ENCODE assay signal across 8 mouse cellular contexts in genomic region chr11:72607469-72608070, GRCm38 (mm10). TPM values are rescaled to one million over a fixed set of nuclear protein-coding genes. Genes with fewer than 3 reads are reported as not detected.
DNase-seq lines count a peak whose midpoint lies in the region; ATAC-seq and TF ChIP-seq lines count a peak whose summit lies in the region.

No protein-coding gene starts in this region.

- no peak for DNase-seq in cerebellum, adult 9-10 months
- DNase-seq in embryo, embryonic 11 days = peak; percentile 89
- DNase-seq in liver, adult 2 months (ENCODE audit: extremely low read depth, low read depth, low spot score) = peak; percentile 51

- TF ChIP-seq CTCF in liver, adult 2 months (IDR thresholded peaks at IDR 0.05; ENCODE audit: low read depth, low read length) = no peak

- H3K9ac ChIP-seq in intestine, embryonic 16.5 days (ENCODE audit: low read depth, low read length) = peak overlapping the region; percentile 97
- peak overlapping the region; percentile 98 for H3K9ac ChIP-seq in liver, adult 2 months (ENCODE audit: low read depth, low read length)
- H3K9ac ChIP-seq in midbrain, embryonic 16.5 days (ENCODE audit: low read depth, low read length) = peak overlapping the region; percentile 94
- peak overlapping the region; percentile 98 for H3K9ac ChIP-seq in stomach, embryonic 15.5 days

- peaks cover 6% of the 10 kb centered on the region for H3K4me1 ChIP-seq in intestine, embryonic 16.5 days (ENCODE audit: control insufficient read depth, insufficient read depth, low read length)
- peaks cover 6% of the 10 kb centered on the region for H3K4me1 ChIP-seq in liver, adult 2 months (ENCODE audit: control insufficient read depth, insufficient read depth, low read length)
- peaks cover 18% of the 10 kb centered on the region for H3K4me1 ChIP-seq in midbrain, embryonic 16.5 days (ENCODE audit: control insufficient read depth, insufficient read depth, low read length)
- H3K4me1 ChIP-seq in stomach, embryonic 15.5 days = peaks cover 3% of the 10 kb centered on the region; the same call in 1 of the 2 replicates

- peak; percentile 33; the same call in 1 of the 2 replicates for ATAC-seq in cerebellum, adult (ENCODE audit: insufficient number of reproducible peaks, low FRiP score, low TSS enrichment)
- peak; percentile 57 for ATAC-seq in granulocyte monocyte progenitor cell, adult 5-6 weeks (replicated peaks; ENCODE audit: poor library complexity, severe bottlenecking)
- ATAC-seq in intestine, embryonic 16.5 days = peak; percentile 75
- peak; percentile 68 for ATAC-seq in midbrain, embryonic 16.5 days
- ATAC-seq in stomach, embryonic 15.5 days (ENCODE audit: insufficient read depth, low FRiP score, low read depth) = peak; percentile 72

- peaks cover 7% of the 10 kb centered on the region; the same call in 1 of the 2 replicates for H3K79me2 ChIP-seq in liver, adult 2 months (ENCODE audit: control insufficient read depth, insufficient read depth, low read length)

- peak; percentile 51; the same call in 1 of the 2 replicates for TF ChIP-seq POLR2A in liver, adult 2 months (IDR thresholded peaks at IDR 0.05; ENCODE audit: extremely low read depth, insufficient read depth, low read length)

- no peaks in the 10 kb centered on the region for H3K9me3 ChIP-seq in intestine, embryonic 16.5 days (ENCODE audit: control insufficient read depth, low read length)
- H3K9me3 ChIP-seq in midbrain, embryonic 16.5 days (replicated peaks; ENCODE audit: control insufficient read depth, low read length, poor library complexity, severe bottlenecking) = no peaks in the 10 kb centered on the region
- H3K9me3 ChIP-seq in stomach, embryonic 15.5 days = no peaks in the 10 kb centered on the region

- peak overlapping the region; percentile 99 for H3K27ac ChIP-seq in intestine, embryonic 16.5 days (ENCODE audit: low read length)
- peak overlapping the region; percentile 97 for H3K27ac ChIP-seq in liver, adult 2 months (replicated peaks; ENCODE audit: insufficient read depth, low read depth, low read length)
- peak overlapping the region; percentile 95 for H3K27ac ChIP-seq in midbrain, embryonic 16.5 days (ENCODE audit: low read length)
- H3K27ac ChIP-seq in stomach, embryonic 15.5 days = peak overlapping the region; percentile 99

- peak overlapping the region; percentile 75 for H3K4me2 ChIP-seq in intestine, embryonic 16.5 days (ENCODE audit: low read depth, low read length)
- peak overlapping the region; percentile 70 for H3K4me2 ChIP-seq in midbrain, embryonic 16.5 days (ENCODE audit: low read length)
- peak overlapping the region; percentile 56 for H3K4me2 ChIP-seq in stomach, embryonic 15.5 days

- under 1% methylated on average over 65 of the region's 79 CpGs for WGBS in intestine, embryonic 16.5 days
- WGBS in liver, adult 2 months = under 1% methylated on average over 77 of the region's 79 CpGs
- under 1% methylated on average over 67 of the region's 79 CpGs for WGBS in midbrain, embryonic 16.5 days
- WGBS in stomach, embryonic 15.5 days = under 1% methylated on average over 59 of the region's 79 CpGs

- H3K4me3 ChIP-seq in intestine, embryonic 16.5 days (ENCODE audit: low read length) = peak overlapping the region; percentile 99
- peak overlapping the region; percentile 93 for H3K4me3 ChIP-seq in liver, adult 2 months (ENCODE audit: insufficient read depth, low read depth, low read length)
- H3K4me3 ChIP-seq in midbrain, embryonic 16.5 days (ENCODE audit: low read depth, low read length) = peak overlapping the region; percentile 83
- H3K4me3 ChIP-seq in stomach, embryonic 15.5 days (replicated peaks) = peak overlapping the region; percentile 95

- no peaks in the 10 kb centered on the region for H3K27me3 ChIP-seq in intestine, embryonic 16.5 days (replicated peaks; ENCODE audit: control insufficient read depth, insufficient read depth, low read length)
- no peaks in the 10 kb centered on the region for H3K27me3 ChIP-seq in liver, adult 2 months (ENCODE audit: control insufficient read depth, insufficient read depth, low read length)
- no peaks in the 10 kb centered on the region for H3K27me3 ChIP-seq in midbrain, embryonic 16.5 days (ENCODE audit: control insufficient read depth, insufficient read depth, low read depth, low read length)
- no peaks in the 10 kb centered on the region for H3K27me3 ChIP-seq in stomach, embryonic 15.5 days (replicated peaks)

- H3K36me3 ChIP-seq in intestine, embryonic 16.5 days (ENCODE audit: control insufficient read depth, insufficient read depth, low read length) = no peaks in the 10 kb centered on the region
- no peaks in the 10 kb centered on the region for H3K36me3 ChIP-seq in liver, adult 2 months (ENCODE audit: control insufficient read depth, insufficient read depth, low read length)
- no peaks in the 10 kb centered on the region for H3K36me3 ChIP-seq in midbrain, embryonic 16.5 days (ENCODE audit: control insufficient read depth, insufficient read depth, low read length)
- no peaks in the 10 kb centered on the region for H3K36me3 ChIP-seq in stomach, embryonic 15.5 days

RNA-seq across cellular contexts. Expression of gene Ube2g1, which starts 0.5 kb away (rescaled TPM):
- total RNA-seq in granulocyte monocyte progenitor cell, adult 5-6 weeks (2014; fragmentation: Nextera tagmentation) = 30.1 and 39.5 TPM in 2 replicates
- 32.3 and 37.7 TPM in 2 replicates for total RNA-seq in granulocyte monocyte progenitor cell, adult 5-6 weeks (2017)
- polyA plus RNA-seq in intestine, embryonic 16.5 days (2015; fragmentation: Nextera tagmentation; extraction: Ambion mirVana) = 49.1 and 50.0 TPM in 2 replicates
- total RNA-seq in liver, adult 2 months (2014; rRNA removed) = 22.4 and 26.6 TPM in 2 replicates
- 8.2 and 9.3 TPM in 2 replicates for polyA plus RNA-seq in liver, adult 2 months (2012; rRNA removed)
- 78.6 and 91.2 TPM in 2 replicates for polyA plus RNA-seq in midbrain, embryonic 16.5 days (2015; fragmentation: Nextera tagmentation; extraction: Ambion mirVana)
- polyA plus RNA-seq in stomach, embryonic 15.5 days (2015; fragmentation: Nextera tagmentation; extraction: Ambion mirVana) = 56.1 and 64.2 TPM in 2 replicates

RNA-seq across cellular contexts. Expression of gene Spns3, which starts 57.3 kb away (rescaled TPM):
- 32.1 and 46.2 TPM in 2 replicates for total RNA-seq in granulocyte monocyte progenitor cell, adult 5-6 weeks (2014; fragmentation: Nextera tagmentation)
- 21.8 and 23.0 TPM in 2 replicates for total RNA-seq in granulocyte monocyte progenitor cell, adult 5-6 weeks (2017)
- polyA plus RNA-seq in intestine, embryonic 16.5 days (2015; fragmentation: Nextera tagmentation; extraction: Ambion mirVana) = 3.2 and 5.7 TPM in 2 replicates
- under 0.01 and 0.13 TPM in 2 replicates for total RNA-seq in liver, adult 2 months (2014; rRNA removed)
- 0.06 and 0.25 TPM in 2 replicates for polyA plus RNA-seq in liver, adult 2 months (2012; rRNA removed)
- 0.17 TPM in 1 of 2 replicates, not detected in the other for polyA plus RNA-seq in midbrain, embryonic 16.5 days (2015; fragmentation: Nextera tagmentation; extraction: Ambion mirVana)
- 0.61 and 0.98 TPM in 2 replicates for polyA plus RNA-seq in stomach, embryonic 15.5 days (2015; fragmentation: Nextera tagmentation; extraction: Ambion mirVana)
